Mouse (Mus musculus) ES-Bruce4 (cell line): ENCODE measurements around the gene Fam189a2.

Source experiments
- CTCF ChIP-seq: IDR thresholded peaks from one replicate; pipeline ENCODE4 v1.8.1; 2011; ENCODE audit warnings: low read depth, low read length
- POLR2A ChIP-seq: IDR thresholded peaks from one replicate; pipeline ENCODE4 v1.8.1; 2011; ENCODE audit warnings: low read length; ENCODE audit not compliant: insufficient read depth

DNA sequence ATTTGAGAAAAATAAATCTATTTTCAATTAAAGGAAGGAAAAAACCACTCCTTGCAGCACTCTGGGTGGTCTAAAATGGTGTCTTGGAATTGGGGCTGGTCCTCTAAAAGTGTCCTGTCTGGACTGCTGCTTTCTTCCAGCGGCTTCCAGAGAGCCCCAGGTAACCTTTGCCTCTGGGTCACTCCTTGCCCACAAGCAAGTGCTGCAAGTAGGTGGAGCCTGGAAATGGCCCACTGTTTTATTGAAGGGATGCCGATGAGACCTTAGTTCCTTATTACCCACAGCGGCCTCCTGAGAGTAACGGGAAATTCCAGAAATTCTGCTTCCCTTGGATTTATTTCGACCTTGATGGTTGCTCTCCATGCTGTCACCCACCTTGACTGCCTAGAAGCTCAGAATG lies 23.4 kb upstream of the Fam189a2 start:
- TF ChIP-seq CTCF (no peak), POLR2A (no peak)
